Mouse (Mus musculus) intestine, postnatal 0 days (tissue): Measurements from ENCODE around the gene Myo10. TPM values are rescaled to one million over a fixed set of nuclear protein-coding genes. Genes with fewer than 3 reads are reported as not detected.

ENCODE experiments used
- ATAC-seq: fragments of 200-750 bp; cut with Nextera tagmentation; 2 replicates; pipeline ENCODE4 v1.8.0; 2017; ENCODE audit warnings: mild to moderate bottlenecking, moderate TSS enrichment, moderate library complexity
- H3K27ac ChIP-seq: fragments of 300-500 bp; sonication (generic); 2 replicates; pipeline ENCODE4 v1.5.1; 2014; ENCODE audit warnings: mild to moderate bottlenecking, low read depth, low read length, moderate library complexity
- H3K27me3 ChIP-seq: fragments of 300-500 bp; sonication (generic); replicated peaks from 2 replicates; pipeline ENCODE4 v1.6.1; 2014; ENCODE audit warnings: low read length, mixed read lengths; ENCODE audit not compliant: control insufficient read depth, insufficient read depth
- H3K36me3 ChIP-seq: fragments of 300-500 bp; sonication (generic); 2 replicates; pipeline ENCODE4 v1.6.1; 2014; ENCODE audit warnings: mild to moderate bottlenecking, moderate library complexity; ENCODE audit not compliant: control insufficient read depth, insufficient read depth
- H3K4me1 ChIP-seq: fragments of 300-500 bp; sonication (generic); replicated peaks from 2 replicates; pipeline ENCODE4 v1.6.1; 2014; ENCODE audit warnings: antibody characterized with exemption, low read length, mixed read lengths; ENCODE audit not compliant: control insufficient read depth, insufficient read depth
- H3K4me2 ChIP-seq: fragments of 300-500 bp; sonication (generic); replicated peaks from 2 replicates; pipeline ENCODE4 v1.6.1; 2014; ENCODE audit warnings: low read depth, mild to moderate bottlenecking, moderate library complexity
- H3K4me3 ChIP-seq: fragments of 300-500 bp; sonication (generic); 2 replicates; pipeline ENCODE4 v1.5.1; 2014; ENCODE audit warnings: low read depth, low read length
- H3K9ac ChIP-seq: fragments of 300-500 bp; sonication (generic); 2 replicates; pipeline ENCODE4 v1.6.1; 2014; ENCODE audit warnings: mild to moderate bottlenecking, low read depth, low read length
- H3K9me3 ChIP-seq: fragments of 300-500 bp; sonication (generic); 2 replicates; pipeline ENCODE4 v1.6.1; 2016; ENCODE audit warnings: mixed run types; ENCODE audit not compliant: control insufficient read depth
- CTCF ChIP-seq: sonication (generic); IDR thresholded peaks from 2 replicates; pipeline ENCODE4 v1.5.1; 2016; ENCODE audit warnings: low read depth, mild to moderate bottlenecking, control low read depth, antibody characterized with exemption, moderate library complexity
- WGBS: fragments of 180-500 bp; shearing (Covaris S2); extraction: QIAGEN DNeasy Blood & Tissue Kit; methylation state at CpG from one replicate; pipeline ENCODE4 v1.1.7; 2014; 5-methylcytosine and 5-hydroxymethylcytosine counted together
- polyA plus RNA-seq: library from polyadenylated mRNA; unstranded; fragments of >200 nt; fragmentation: Nextera tagmentation; extraction: Ambion mirVana; gene quantifications from 2 replicates; pipeline ENCODE4 v1.2.1, GENCODE M21; 2015

The Myo10 gene
- polyA plus RNA-seq, 1 experiment from 2014 or later = 9.5 TPM

GRCm38 (mm10) chr15:25830426-25830825 lies 208.1 kb downstream of the Myo10 start:
- Histone ChIP-seq H3K36me3 (no peaks in the 10 kb centered on the region), H3K4me1 (no peaks in the 10 kb centered on the region), H3K9ac (no peak overlapping the region), H3K4me3 (no peak overlapping the region), H3K27me3 (no peaks in the 10 kb centered on the region), H3K27ac (no peak overlapping the region), H3K9me3 (no peaks in the 10 kb centered on the region), H3K4me2 (no peak overlapping the region)
- WGBS = 65% methylated on average over 2 of the region's 2 CpGs
- no peak for TF ChIP-seq CTCF
- ATAC-seq = no peak

DNA sequence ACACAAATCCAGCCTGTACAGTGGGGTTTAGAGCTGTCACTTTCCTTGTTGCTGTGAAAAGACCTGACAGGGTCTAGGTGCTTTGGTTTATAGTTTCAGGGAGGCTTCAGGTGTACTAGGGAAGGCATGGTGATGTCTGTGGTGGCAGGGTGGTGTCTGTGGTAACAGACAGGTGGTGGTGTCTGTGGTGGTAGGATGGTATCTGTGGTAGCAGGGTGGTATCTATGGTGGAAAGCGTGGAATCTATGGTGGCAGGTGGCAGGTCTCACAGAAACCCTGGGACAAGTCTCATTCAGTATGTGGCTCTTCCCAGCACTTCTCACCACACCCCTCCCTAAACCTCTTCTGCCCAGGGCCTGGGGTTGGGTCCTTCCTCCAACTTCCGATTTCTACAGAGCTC lies 212.0 kb downstream of the Myo10 start:
- no peaks in the 10 kb centered on the region for H3K36me3 ChIP-seq
- H3K9me3 ChIP-seq = no peaks in the 10 kb centered on the region
- no peak overlapping the region for H3K27ac ChIP-seq
- no peak overlapping the region for H3K9ac ChIP-seq
- H3K4me3 ChIP-seq = no peak overlapping the region
- no peak for TF ChIP-seq CTCF
- WGBS = 76% methylated on average over 2 of the region's 2 CpGs
- no peak for ATAC-seq
- no peaks in the 10 kb centered on the region for H3K4me1 ChIP-seq
- H3K4me2 ChIP-seq = no peak overlapping the region
- H3K27me3 ChIP-seq = no peaks in the 10 kb centered on the region

DNA sequence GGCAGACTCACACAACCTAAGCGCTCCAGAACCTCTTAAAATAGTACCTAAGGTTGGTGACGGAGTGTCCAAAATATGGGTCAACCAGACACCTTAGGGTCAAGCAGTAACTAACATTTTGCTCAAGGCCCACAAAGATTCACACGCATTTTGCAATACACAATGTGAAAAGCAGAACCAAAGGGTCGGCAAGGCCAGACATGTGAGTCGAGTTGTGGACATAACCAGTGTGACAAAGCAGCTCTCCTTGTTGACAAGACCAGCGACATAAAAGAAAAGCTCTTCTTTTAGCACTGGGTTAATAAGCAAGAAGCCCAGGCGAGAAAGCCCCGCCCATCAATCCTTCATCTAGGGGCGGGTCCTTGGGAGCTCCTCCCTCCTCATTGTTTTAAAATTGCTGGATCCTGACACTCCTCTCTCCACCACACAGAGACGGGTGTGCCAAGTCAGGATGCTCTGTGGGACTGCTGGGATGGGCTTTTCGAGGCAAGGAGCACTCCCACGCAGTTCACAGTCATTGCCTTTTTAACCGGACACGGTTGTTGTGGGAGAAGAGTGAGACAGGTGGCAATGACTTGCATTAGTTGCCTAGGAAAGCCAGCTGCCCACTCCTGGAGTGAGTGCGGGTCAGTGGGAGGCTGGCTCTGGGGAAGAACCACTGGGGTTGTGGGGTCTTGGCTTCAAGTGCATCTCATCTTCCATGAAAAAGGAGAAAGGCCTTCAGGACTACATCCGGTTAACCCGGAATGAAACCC lies 212.8 kb downstream of the Myo10 start:
- TF ChIP-seq CTCF = no peak
- 83% methylated on average over 17 of the region's 17 CpGs for WGBS
- Histone ChIP-seq H3K4me2 (no peak overlapping the region), H3K36me3 (no peaks in the 10 kb centered on the region), H3K27me3 (no peaks in the 10 kb centered on the region), H3K4me1 (no peaks in the 10 kb centered on the region), H3K9me3 (no peaks in the 10 kb centered on the region), H3K27ac (no peak overlapping the region), H3K4me3 (no peak overlapping the region), H3K9ac (no peak overlapping the region)
- ATAC-seq = no peak

DNA sequence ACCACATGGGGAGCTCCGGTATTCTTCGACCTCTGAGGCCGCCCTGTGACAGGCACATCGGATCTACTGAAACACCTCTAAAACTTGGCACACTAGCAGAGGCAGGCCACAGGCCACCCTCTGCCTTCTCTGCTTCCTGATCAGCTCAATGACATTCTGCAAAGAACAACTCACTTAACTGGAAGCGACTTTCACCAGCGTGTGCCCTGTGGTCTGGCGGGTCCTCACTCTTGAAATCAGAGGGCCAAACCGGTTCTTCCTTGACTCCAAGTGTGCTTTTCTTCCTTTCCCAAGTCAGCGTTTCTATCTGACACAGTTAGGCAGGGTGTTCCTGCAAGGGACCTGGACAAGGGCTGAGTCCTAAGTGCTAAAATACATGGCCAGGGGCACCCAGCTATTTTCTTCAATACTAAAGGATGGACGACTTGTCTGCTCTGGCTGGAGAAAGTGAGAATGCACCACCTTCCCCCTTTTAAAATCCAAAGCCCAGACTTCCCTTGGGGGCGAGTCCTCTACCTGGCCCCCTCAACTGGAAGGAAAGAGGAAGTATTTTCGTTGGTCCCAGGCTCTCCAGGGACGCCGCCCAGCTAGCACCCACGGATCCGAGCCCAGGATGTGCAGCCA lies 220.2 kb downstream of the Myo10 start:
- Histone ChIP-seq H3K9me3 (no peaks in the 10 kb centered on the region), H3K36me3 (no peaks in the 10 kb centered on the region), H3K27me3 (no peaks in the 10 kb centered on the region), H3K4me2 (peak overlapping the region; percentile 95), H3K9ac (0 out of 2 replicates have a peak overlapping the region, but pooled peaks have one; percentile 54), H3K4me1 (no peaks in the 10 kb centered on the region), H3K4me3 (peak overlapping the region; percentile 63), H3K27ac (no peak overlapping the region)
- no peak for TF ChIP-seq CTCF
- ATAC-seq = peak; percentile 16; the same call in 1 of the 2 replicates
- 12% methylated on average over 16 of the region's 16 CpGs for WGBS

DNA sequence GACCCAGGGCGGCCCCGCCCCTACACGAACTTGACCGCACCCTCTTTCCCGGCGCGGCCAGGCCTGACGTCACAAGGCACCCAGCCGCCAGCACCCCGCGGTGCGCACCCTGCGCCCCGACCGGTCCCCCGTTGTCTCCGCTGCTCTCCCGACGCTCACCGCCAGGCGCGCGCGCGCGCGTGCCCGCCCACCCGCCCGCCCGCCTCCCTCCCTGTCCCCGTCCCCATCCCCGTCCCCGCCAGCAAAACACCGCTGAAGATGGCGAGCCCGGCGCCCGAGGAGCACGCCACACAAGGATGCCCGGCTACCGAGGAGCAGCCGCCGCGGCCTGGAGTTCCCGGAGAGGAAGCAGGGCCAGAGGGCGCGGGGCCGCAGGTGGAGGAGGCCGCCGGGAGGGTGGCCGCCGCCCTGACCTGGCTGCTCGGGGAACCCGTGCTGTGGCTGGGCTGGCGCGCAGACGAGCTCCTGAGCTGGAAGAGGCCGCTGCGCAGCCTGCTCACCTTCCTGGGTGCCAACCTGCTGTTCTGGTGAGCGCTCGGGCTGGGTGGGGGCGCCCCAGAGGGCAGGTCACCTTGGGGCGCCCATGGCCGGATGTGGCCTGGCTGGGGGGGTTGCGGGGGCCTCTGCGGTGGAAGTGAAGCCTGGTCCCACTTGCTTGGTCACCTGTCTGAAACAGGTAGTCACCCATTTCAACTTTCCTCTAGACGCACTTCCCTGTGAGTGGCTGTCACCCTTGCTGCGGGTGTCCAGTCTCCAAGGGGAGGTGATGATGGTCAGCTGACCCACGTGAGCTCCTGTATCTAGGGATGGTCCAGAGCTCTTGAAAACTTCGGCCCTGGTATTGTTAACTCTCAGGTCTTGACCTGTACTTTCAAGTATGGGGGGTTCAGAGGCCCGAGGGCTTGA lies 221.0 kb downstream of the Myo10 start, which contains the start of gene Retreg1:
Retreg1 (plus strand) TSS at position 95 of the 906 bp plus-strand sequence.
- Histone ChIP-seq H3K4me1 (no peaks in the 10 kb centered on the region), H3K9me3 (no peaks in the 10 kb centered on the region), H3K27me3 (no peaks in the 10 kb centered on the region), H3K27ac (no peak within 1 kb of the TSS; the same call in 1 of the 2 replicates), H3K4me2 (peak within 1 kb of the TSS; percentile 95), H3K9ac (peak within 1 kb of the TSS; percentile 54), H3K36me3 (no peaks in the 10 kb centered on the region), H3K4me3 (peak within 1 kb of the TSS; percentile 63)
- peak; percentile 92 for ATAC-seq
- peak; percentile 39; the same call in 1 of the 2 replicates for TF ChIP-seq CTCF
- WGBS = 2% methylated on average over 58 of the region's 72 CpGs

- peak overlapping the region; percentile 95 for H3K4me2 ChIP-seq
- H3K27ac ChIP-seq = no peak overlapping the region
- H3K27me3 ChIP-seq = no peaks in the 10 kb centered on the region
- no peak for TF ChIP-seq CTCF
- 26% methylated on average over 11 of the region's 11 CpGs for WGBS
- H3K4me1 ChIP-seq = no peaks in the 10 kb centered on the region
- H3K36me3 ChIP-seq = no peaks in the 10 kb centered on the region
- H3K9me3 ChIP-seq = no peaks in the 10 kb centered on the region
- ATAC-seq = no peak
- no peak overlapping the region for H3K9ac ChIP-seq
- no peak overlapping the region; the same call in 1 of the 2 replicates for H3K4me3 ChIP-seq
Measured at GRCm38 (mm10) chr15:25844013-25844570, 221.8 kb downstream of the Myo10 start.
